Mouse (Mus musculus) stomach, postnatal 0 days (tissue): ENCODE data around the gene Ube2s.

Experiments
- CTCF ChIP-seq: IDR thresholded peaks from 2 replicates; pipeline ENCODE4 v1.5.1; 2016; ENCODE audit warnings: antibody characterized with exemption, low read depth, mild to moderate bottlenecking, moderate library complexity
- EP300 ChIP-seq: optimal IDR thresholded peaks from 2 replicates; pipeline ENCODE3; 2016; ENCODE audit warnings: antibody characterized with exemption

DNA sequence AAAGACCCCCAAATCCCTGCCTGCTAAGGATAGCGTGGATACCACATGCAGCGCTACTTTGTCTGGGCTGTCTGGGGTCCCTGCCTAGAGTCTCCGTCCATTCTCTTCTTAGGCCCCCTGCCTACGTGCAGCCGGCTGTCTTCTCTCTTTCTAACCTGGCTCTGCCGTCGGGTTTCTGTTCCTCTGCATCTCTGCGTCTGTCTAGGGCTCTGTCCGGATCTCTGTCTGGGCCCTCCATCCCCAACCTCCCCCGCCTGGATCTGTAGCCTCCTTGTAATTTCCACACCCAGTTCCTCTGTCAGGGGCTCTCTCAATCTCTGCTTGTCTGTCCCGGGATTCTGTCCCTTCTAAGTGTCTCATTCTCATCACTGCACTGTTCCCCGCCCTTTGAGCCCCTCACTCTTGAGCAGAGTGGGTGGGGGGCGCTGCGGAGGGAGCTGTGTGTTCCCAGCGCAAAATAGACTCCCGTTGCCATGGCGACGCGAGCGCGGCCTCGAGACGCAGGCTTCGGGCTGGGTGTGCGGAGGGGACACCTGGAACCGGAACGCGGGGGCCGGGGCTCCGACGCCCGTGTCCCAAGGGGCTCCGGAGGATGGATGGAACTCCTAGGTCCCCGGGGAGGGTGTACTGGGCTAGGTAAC lies 31.3 kb upstream of the Ube2s start:
- no peak for TF ChIP-seq CTCF
- TF ChIP-seq EP300: no peak
